Mouse (Mus musculus) olfactory bulb, adult 2 months (tissue): Measurements from ENCODE around the gene Notch4. TPM values are rescaled to one million over a fixed set of nuclear protein-coding genes. Genes with fewer than 3 reads are reported as not detected.

Source experiments
- H3K27ac ChIP-seq: fragments of 200-500 bp; 2 replicates; pipeline ENCODE4 v1.5.1; 2012; ENCODE audit warnings: low read depth, low read length; ENCODE audit not compliant: insufficient read depth
- H3K4me1 ChIP-seq: fragments of 200-500 bp; 2 replicates; pipeline ENCODE4 v1.6.1; 2012; ENCODE audit warnings: low read length; ENCODE audit not compliant: control insufficient read depth, insufficient read depth
- H3K4me3 ChIP-seq: fragments of 200-500 bp; 2 replicates; pipeline ENCODE4 v1.5.1; 2012; ENCODE audit warnings: mild to moderate bottlenecking, low read depth, low read length, moderate library complexity; ENCODE audit not compliant: insufficient read depth
- CTCF ChIP-seq: fragments of 200-500 bp; IDR thresholded peaks from 2 replicates; pipeline ENCODE4 v1.5.1; 2012; ENCODE audit warnings: low read depth, mild to moderate bottlenecking, low read length, moderate library complexity; ENCODE audit not compliant: insufficient read depth
- POLR2A ChIP-seq: fragments of 200-500 bp; IDR thresholded peaks from 2 replicates; pipeline ENCODE4 v1.6.1; 2012; ENCODE audit warnings: mild to moderate bottlenecking, low read depth, low read length, moderate library complexity; ENCODE audit not compliant: insufficient read depth
- WGBS: fragments of 180-500 bp; shearing (Covaris S2); methylation state at CpG from one replicate; pipeline ENCODE4 v1.1.7; 2018; 5-methylcytosine and 5-hydroxymethylcytosine counted together
- polyA plus RNA-seq: library from polyadenylated mRNA; stranded (reverse); fragments of >200 nt; gene quantifications from 2 replicates; pipeline ENCODE4 v1.2.4, GENCODE M21; 2012; ENCODE audit warnings: low replicate concordance; ENCODE audit not compliant: missing spikeins, insufficient read depth, insufficient read length

Gene Notch4
- polyA plus RNA-seq, 1 experiment, result not detected

DNA sequence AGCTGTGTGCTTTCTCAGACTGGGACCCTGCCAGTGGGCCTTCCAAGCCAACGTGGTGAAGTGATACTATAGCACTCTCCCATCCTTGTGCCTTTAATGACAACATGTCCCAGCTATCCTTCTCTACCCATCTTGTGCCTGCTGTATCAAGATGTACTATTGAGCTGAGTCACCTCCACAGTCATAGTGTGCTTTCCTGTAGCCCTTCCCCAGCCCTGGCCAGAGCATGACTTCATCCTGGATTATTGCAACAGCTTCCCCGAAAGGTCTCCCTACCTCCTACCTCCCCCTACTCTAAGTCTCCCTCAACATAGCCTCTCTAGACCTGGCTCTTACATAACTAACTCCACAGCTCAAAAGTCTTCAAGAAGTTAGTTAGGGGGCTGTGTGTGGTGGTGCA is 71.6 kb downstream of the Notch4 start:
- no peak overlapping the region for H3K27ac ChIP-seq
- TF ChIP-seq CTCF, result no peak
- no peak for TF ChIP-seq POLR2A
- H3K4me3 ChIP-seq, result no peak overlapping the region
- WGBS, result 79% methylated on average over 2 of the region's 2 CpGs
- H3K4me1 ChIP-seq, result peaks cover 23% of the 10 kb centered on the region

DNA sequence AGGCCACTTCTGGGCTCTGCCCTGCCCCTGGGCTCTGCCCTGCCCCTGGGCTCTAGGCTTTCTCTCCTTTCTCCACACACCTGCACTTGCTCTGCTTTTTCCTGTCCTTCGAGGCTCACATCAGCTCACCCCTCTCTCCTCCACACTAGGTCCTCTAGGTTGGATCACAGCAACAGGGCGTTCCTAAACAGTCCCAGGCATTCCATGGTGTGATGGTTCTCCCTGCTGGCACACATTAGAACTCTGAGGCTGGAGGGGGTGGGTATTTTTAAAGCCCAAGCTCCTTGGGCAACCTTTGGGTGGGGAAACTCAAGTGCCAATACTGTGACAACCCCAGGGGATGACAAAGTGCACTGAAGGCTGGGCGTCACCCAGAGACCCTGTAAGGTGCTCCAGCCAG is 73.4 kb downstream of the Notch4 start:
- TF ChIP-seq CTCF (no peak), POLR2A (no peak)
- H3K4me1 ChIP-seq, result peaks cover 14% of the 10 kb centered on the region
- H3K4me3 ChIP-seq, result no peak overlapping the region
- WGBS, result 62% methylated on average over 3 of the region's 3 CpGs
- H3K27ac ChIP-seq, result no peak overlapping the region

Other genes with a start within 250 kb of the Notch4 start
- gene H2-Eb2, start 238.6 kb upstream of the Notch4 start, polyA plus RNA-seq, result not detected in 2 replicates
- gene Btnl2, start 209.4 kb upstream of the Notch4 start, polyA plus RNA-seq, result not detected in 2 replicates
- not detected in 2 replicates for gene Btnl1, start 187.1 kb upstream of the Notch4 start, polyA plus RNA-seq
- gene BC051142, start 165.4 kb upstream of the Notch4 start, polyA plus RNA-seq, result not detected in 2 replicates
- not detected in 2 replicates for gene Btnl4, start 87.0 kb upstream of the Notch4 start, polyA plus RNA-seq
- gene Btnl6, start 46.9 kb upstream of the Notch4 start, polyA plus RNA-seq, result not detected in 2 replicates
- gene Gpsm3, start 25.5 kb downstream of the Notch4 start, polyA plus RNA-seq, result not detected in 2 replicates
- gene Pbx2, start 27.0 kb downstream of the Notch4 start, polyA plus RNA-seq, result not detected in 2 replicates
- gene Ager, start 33.6 kb downstream of the Notch4 start, polyA plus RNA-seq, result not detected in 2 replicates
- not detected in 2 replicates for gene Rnf5, start 39.4 kb downstream of the Notch4 start, polyA plus RNA-seq
- 342 TPM in 1 of 2 replicates, not detected in the other for gene Agpat1, start 40.0 kb downstream of the Notch4 start, polyA plus RNA-seq
- not detected in 2 replicates for gene Egfl8, start 51.7 kb downstream of the Notch4 start, polyA plus RNA-seq
- not detected in 2 replicates for gene Ppt2, start 64.2 kb downstream of the Notch4 start, polyA plus RNA-seq
- not detected in 2 replicates for gene Prrt1, start 65.3 kb downstream of the Notch4 start, polyA plus RNA-seq
- gene Fkbpl, start 80.5 kb downstream of the Notch4 start, polyA plus RNA-seq, result not detected in 2 replicates
- not detected in 2 replicates for gene Atf6b, start 82.9 kb downstream of the Notch4 start, polyA plus RNA-seq
- gene Tnxb, start 106.3 kb downstream of the Notch4 start, polyA plus RNA-seq, result not detected in 2 replicates
- gene C4b, start 179.6 kb downstream of the Notch4 start, polyA plus RNA-seq, result not detected in 2 replicates
- not detected in 2 replicates for gene Cyp21a1, start 240.3 kb downstream of the Notch4 start, polyA plus RNA-seq